Mouse (Mus musculus): Measurements from ENCODE around the gene Dand5. TPM values are rescaled to one million over a fixed set of nuclear protein-coding genes. Genes with fewer than 3 reads are reported as not detected.

The Dand5 gene
- polyA plus RNA-seq, 1 experiment = 2.1 TPM

DNA sequence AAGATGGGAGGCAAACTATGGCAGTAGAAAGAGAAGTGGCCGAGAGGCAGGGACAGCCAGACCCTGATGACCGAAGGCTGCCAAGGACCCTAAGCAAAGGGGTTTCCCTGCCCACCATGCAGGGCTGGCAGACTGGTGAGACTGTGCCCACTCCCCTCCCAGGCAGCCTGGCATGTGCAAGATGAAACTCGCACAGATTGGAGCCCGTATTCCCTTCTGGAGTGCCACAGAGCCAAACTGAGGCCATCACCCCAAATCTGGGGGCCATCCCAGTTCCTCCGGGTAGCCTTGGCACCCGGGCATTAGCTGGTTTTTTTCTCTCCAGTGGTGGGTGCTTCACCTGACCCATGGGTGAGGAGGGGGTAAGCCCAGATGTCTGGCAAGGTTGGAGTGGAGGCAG is 24.7 kb downstream of the Dand5 start:
- WGBS = 96% methylated on average over 6 of the region's 6 CpGs
- no peak overlapping the region for H3K4me3 ChIP-seq (ENCODE audit: low read depth, low read length)
- H3K27me3 ChIP-seq (ENCODE audit: control insufficient read depth, insufficient read depth, low read length) = no peaks in the 10 kb centered on the region
- TF ChIP-seq POLR2A (IDR thresholded peaks at IDR 0.05; ENCODE audit: low read depth, low read length) (no peak), CTCF (IDR thresholded peaks at IDR 0.05; ENCODE audit: extremely low read depth, insufficient read length, insufficient replicate concordance, low read depth, low read length) (no peak)
- no peak overlapping the region for H3K27ac ChIP-seq (ENCODE audit: insufficient read depth, low read depth, low read length)
- peaks cover 7% of the 10 kb centered on the region for H3K4me1 ChIP-seq (ENCODE audit: control insufficient read depth, insufficient read depth, insufficient read length, low read length)
- no peaks in the 10 kb centered on the region for H3K36me3 ChIP-seq (ENCODE audit: control insufficient read depth, insufficient read depth, low read length)

DNA sequence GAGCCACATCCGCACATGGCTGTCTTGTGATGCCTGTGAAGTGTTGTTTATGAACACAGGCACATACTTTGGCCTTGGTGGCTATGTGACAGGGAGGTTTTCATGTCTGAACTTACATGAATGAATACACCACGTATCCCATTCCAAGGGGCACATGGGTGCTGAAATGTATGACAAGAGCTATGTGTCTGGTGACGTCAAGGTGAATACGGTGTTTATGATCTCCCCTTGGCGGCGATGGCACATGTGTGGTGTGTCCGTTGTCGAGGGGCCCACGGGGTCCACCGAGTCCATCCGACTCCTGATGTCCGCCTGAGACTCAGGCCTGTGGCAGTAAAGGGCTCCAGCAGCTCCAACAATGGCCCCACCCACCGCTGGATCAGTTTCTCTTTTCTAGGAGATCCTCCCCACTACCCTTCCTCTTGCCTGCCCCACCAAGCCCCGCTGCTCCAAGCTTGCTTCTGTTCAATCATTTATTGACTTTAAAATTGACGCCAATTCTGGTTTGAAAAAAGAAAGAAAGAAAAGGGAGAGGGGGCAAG is 25.3 kb downstream of the Dand5 start:
- TF ChIP-seq CTCF (IDR thresholded peaks at IDR 0.05; ENCODE audit: extremely low read depth, insufficient read length, insufficient replicate concordance, low read depth, low read length) = no peak
- TF ChIP-seq POLR2A (IDR thresholded peaks at IDR 0.05; ENCODE audit: low read depth, low read length) = no peak
- no peaks in the 10 kb centered on the region for H3K27me3 ChIP-seq (ENCODE audit: control insufficient read depth, insufficient read depth, low read length)
- 88% methylated on average over 15 of the region's 15 CpGs for WGBS
- H3K27ac ChIP-seq (ENCODE audit: insufficient read depth, low read depth, low read length) = no peak overlapping the region
- peaks cover 7% of the 10 kb centered on the region for H3K4me1 ChIP-seq (ENCODE audit: control insufficient read depth, insufficient read depth, insufficient read length, low read length)
- no peaks in the 10 kb centered on the region for H3K36me3 ChIP-seq (ENCODE audit: control insufficient read depth, insufficient read depth, low read length)
- no peak overlapping the region for H3K4me3 ChIP-seq (ENCODE audit: low read depth, low read length)

DNA sequence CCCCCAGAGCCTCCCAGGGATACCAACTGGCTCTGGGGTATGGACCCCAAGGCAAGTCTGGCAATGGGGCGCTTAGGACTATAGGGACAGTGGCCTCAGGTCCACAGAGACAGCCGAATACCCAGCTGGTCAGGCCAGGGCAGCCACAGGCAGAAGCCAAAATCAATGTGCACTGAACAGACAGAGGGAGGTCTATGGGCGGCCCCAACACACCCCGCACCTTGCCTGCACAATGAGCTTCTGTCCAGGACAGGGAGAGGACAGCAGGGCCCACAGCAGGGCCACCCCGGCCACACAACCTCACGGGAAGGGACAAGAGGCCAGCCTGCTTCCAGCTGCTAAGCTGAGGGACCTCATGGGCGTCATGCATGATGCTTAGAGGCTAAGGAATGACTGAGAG is 28.1 kb downstream of the Dand5 start:
- no peak for TF ChIP-seq CTCF (IDR thresholded peaks at IDR 0.05; ENCODE audit: extremely low read depth, insufficient read length, insufficient replicate concordance, low read depth, low read length)
- no peak for TF ChIP-seq POLR2A (IDR thresholded peaks at IDR 0.05; ENCODE audit: low read depth, low read length)
- peaks cover 11% of the 10 kb centered on the region for H3K4me1 ChIP-seq (ENCODE audit: control insufficient read depth, insufficient read depth, insufficient read length, low read length)
- no peak overlapping the region for H3K4me3 ChIP-seq (ENCODE audit: low read depth, low read length)
- no peaks in the 10 kb centered on the region for H3K36me3 ChIP-seq (ENCODE audit: control insufficient read depth, insufficient read depth, low read length)
- H3K27me3 ChIP-seq (ENCODE audit: control insufficient read depth, insufficient read depth, low read length) = no peaks in the 10 kb centered on the region
- 78% methylated on average over 7 of the region's 7 CpGs for WGBS
- H3K27ac ChIP-seq (ENCODE audit: insufficient read depth, low read depth, low read length) = 0 out of 2 replicates have a peak overlapping the region, but pooled peaks have one; percentile 23

DNA sequence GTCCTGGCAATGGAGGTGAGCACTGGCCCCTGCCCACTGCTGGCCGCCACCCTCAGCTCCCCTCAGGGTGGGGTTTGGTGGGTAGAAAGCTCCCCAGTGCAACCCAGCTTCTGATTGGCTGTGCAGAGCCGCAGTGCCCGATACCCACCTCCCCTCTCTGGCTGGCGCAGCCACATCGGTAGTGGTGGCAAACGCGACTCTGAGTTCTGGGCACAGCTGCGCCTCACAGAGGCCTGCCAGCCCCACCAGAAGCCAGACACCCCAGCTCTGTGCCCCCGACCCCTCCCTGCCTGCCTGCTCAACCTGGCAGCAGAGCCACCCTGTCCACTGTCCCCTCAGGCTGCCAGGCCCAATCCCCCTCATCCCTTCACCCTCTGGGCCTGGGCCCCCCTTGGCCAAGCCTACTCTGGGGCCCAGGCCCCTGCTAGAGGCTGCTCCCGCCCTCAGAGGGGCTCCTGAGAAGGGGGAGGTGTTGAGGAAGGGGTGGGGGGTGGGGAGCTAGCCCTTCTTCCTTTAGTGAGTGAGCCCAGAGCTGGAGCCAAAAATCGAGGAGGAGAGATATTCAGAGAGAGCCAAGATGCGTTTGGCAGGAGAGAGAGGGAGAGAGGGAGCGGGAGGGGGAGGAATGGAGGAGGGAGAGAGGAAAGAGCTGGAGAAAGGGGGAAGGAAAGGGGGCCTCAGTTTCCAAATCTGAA is 28.7 kb downstream of the Dand5 start:
- H3K27me3 ChIP-seq (ENCODE audit: control insufficient read depth, insufficient read depth, low read length) = no peaks in the 10 kb centered on the region
- WGBS = 72% methylated on average over 13 of the region's 13 CpGs
- no peak overlapping the region for H3K4me3 ChIP-seq (ENCODE audit: low read depth, low read length)
- H3K36me3 ChIP-seq (ENCODE audit: control insufficient read depth, insufficient read depth, low read length) = no peaks in the 10 kb centered on the region
- TF ChIP-seq POLR2A (IDR thresholded peaks at IDR 0.05; ENCODE audit: low read depth, low read length) = no peak
- no peak for TF ChIP-seq CTCF (IDR thresholded peaks at IDR 0.05; ENCODE audit: extremely low read depth, insufficient read length, insufficient replicate concordance, low read depth, low read length)
- H3K27ac ChIP-seq (ENCODE audit: insufficient read depth, low read depth, low read length) = no peak overlapping the region
- H3K4me1 ChIP-seq (ENCODE audit: control insufficient read depth, insufficient read depth, insufficient read length, low read length) = peaks cover 11% of the 10 kb centered on the region

DNA sequence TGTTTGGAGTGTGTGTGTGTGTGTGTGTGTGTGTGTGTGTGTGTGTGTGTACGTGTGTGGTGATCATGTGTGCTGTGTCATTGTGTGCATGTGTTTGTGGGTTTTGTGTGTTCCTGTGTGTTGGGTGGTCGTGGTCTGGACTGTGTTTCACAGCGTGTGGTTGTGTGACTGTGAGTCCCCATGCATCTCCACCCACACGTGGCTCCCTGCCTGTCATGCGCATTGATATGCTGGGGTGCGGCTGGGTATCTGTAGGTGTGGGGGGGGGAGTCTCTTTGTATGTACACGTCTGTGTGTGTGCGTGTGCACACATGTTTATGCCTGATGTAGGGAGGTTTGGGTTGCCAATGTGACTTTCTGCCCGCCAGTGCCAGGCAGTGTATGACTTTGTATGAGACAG is 29.5 kb downstream of the Dand5 start:
- Histone ChIP-seq H3K27me3 (ENCODE audit: control insufficient read depth, insufficient read depth, low read length) (no peaks in the 10 kb centered on the region), H3K4me3 (ENCODE audit: low read depth, low read length) (no peak overlapping the region), H3K27ac (ENCODE audit: insufficient read depth, low read depth, low read length) (no peak overlapping the region), H3K36me3 (ENCODE audit: control insufficient read depth, insufficient read depth, low read length) (no peaks in the 10 kb centered on the region), H3K4me1 (ENCODE audit: control insufficient read depth, insufficient read depth, insufficient read length, low read length) (peaks cover 10% of the 10 kb centered on the region)
- TF ChIP-seq CTCF (IDR thresholded peaks at IDR 0.05; ENCODE audit: extremely low read depth, insufficient read length, insufficient replicate concordance, low read depth, low read length) (no peak), POLR2A (IDR thresholded peaks at IDR 0.05; ENCODE audit: low read depth, low read length) (no peak)
- WGBS = 80% methylated on average over 8 of the region's 9 CpGs

DNA sequence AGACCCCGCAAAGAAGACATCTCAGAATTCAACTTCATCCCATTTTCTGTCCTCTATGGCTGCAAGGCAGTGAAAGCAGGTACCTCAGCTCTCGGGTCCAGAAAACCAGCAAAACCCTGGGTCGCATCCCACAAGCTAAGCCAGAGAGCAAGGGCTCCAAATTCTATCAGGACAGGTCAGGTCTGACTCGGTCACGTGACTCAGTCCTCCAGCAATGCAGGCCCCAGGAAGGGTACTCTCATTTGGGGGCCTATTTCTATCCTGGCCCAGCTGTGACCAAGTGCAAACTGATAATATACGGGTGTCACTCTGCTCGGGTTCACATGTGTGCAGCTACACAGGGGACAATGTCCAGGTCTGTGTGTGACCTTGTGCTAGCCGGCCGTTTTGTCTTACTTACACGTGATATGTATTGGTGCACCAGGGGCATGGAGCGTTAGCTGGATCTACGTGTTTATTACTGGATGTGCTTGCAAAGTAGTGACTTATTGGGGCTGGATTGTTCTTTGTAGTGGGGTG is 30.1 kb downstream of the Dand5 start:
- no peaks in the 10 kb centered on the region for H3K27me3 ChIP-seq (ENCODE audit: control insufficient read depth, insufficient read depth, low read length)
- TF ChIP-seq CTCF (IDR thresholded peaks at IDR 0.05; ENCODE audit: extremely low read depth, insufficient read length, insufficient replicate concordance, low read depth, low read length) (no peak), POLR2A (IDR thresholded peaks at IDR 0.05; ENCODE audit: low read depth, low read length) (no peak)
- no peak overlapping the region for H3K4me3 ChIP-seq (ENCODE audit: low read depth, low read length)
- H3K27ac ChIP-seq (ENCODE audit: insufficient read depth, low read depth, low read length) = no peak overlapping the region
- 79% methylated on average over 12 of the region's 12 CpGs for WGBS
- H3K36me3 ChIP-seq (ENCODE audit: control insufficient read depth, insufficient read depth, low read length) = no peaks in the 10 kb centered on the region
- peaks cover 10% of the 10 kb centered on the region for H3K4me1 ChIP-seq (ENCODE audit: control insufficient read depth, insufficient read depth, insufficient read length, low read length)

DNA sequence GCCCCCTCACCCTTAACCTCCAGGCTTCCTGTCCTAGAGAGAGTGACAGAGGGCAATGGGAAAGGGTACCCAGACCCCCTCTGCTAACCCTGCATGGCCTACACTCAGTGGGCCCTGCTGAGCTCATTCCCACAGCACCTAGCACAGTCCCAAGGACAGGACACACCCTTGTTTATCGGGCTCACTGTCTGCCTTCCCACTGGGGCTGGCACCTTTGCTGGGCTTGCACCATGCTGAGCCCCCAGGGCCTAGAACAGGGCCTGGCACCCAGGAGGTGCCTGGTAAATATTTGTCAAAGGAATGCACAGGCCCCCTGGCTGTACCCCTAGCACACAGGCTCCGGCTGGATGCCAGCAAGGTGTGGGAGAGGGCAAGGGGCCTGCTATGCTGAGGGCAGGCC is 32.1 kb downstream of the Dand5 start:
- no peaks in the 10 kb centered on the region for H3K36me3 ChIP-seq (ENCODE audit: control insufficient read depth, insufficient read depth, low read length)
- no peak overlapping the region for H3K4me3 ChIP-seq (ENCODE audit: low read depth, low read length)
- WGBS = 35% methylated on average over 2 of the region's 2 CpGs
- no peak overlapping the region for H3K27ac ChIP-seq (ENCODE audit: insufficient read depth, low read depth, low read length)
- H3K27me3 ChIP-seq (ENCODE audit: control insufficient read depth, insufficient read depth, low read length) = 0 out of 2 replicates have a peak, but pooled peaks cover 8% of the 10 kb centered on the region
- TF ChIP-seq POLR2A (IDR thresholded peaks at IDR 0.05; ENCODE audit: low read depth, low read length) (no peak), CTCF (IDR thresholded peaks at IDR 0.05; ENCODE audit: extremely low read depth, insufficient read length, insufficient replicate concordance, low read depth, low read length) (no peak)
- peaks cover 19% of the 10 kb centered on the region for H3K4me1 ChIP-seq (ENCODE audit: control insufficient read depth, insufficient read depth, insufficient read length, low read length)

All from small intestine, adult 2 months (tissue).